Mouse (Mus musculus) limb, embryonic 10.5 days (tissue): ENCODE data around the gene Vrtn. TPM values are rescaled to one million over a fixed set of nuclear protein-coding genes. Genes with fewer than 3 reads are reported as not detected.

Source experiments
- DNase-seq: peaks from one replicate; pipeline ENCODE4 v3.0.0-alpha.2; 2017; ENCODE audit warnings: low spot score
- H3K27ac ChIP-seq: fragments of 300-500 bp; sonication (generic); 2 replicates; pipeline ENCODE4 v1.5.1; 2016; ENCODE audit warnings: mild to moderate bottlenecking
- H3K27me3 ChIP-seq: fragments of 300-500 bp; sonication (generic); 2 replicates; pipeline ENCODE4 v1.6.1; 2016; ENCODE audit warnings: low read depth, mild to moderate bottlenecking; ENCODE audit not compliant: poor library complexity, severe bottlenecking
- H3K36me3 ChIP-seq: fragments of 300-500 bp; sonication (generic); 2 replicates; pipeline ENCODE4 v1.6.1; 2016; ENCODE audit warnings: mild to moderate bottlenecking, moderate library complexity
- H3K4me1 ChIP-seq: fragments of 300-500 bp; sonication (generic); 2 replicates; pipeline ENCODE4 v1.6.1; 2016
- H3K4me3 ChIP-seq: fragments of 300-500 bp; sonication (generic); 2 replicates; pipeline ENCODE4 v1.5.1; 2016; ENCODE audit warnings: mild to moderate bottlenecking, moderate library complexity
- H3K9me3 ChIP-seq: fragments of 300-500 bp; sonication (generic); replicated peaks from 2 replicates; pipeline ENCODE4 v1.6.1; 2016; ENCODE audit warnings: mild to moderate bottlenecking
- WGBS: fragments of 180-500 bp; shearing (Covaris S2); methylation state at CpG from one replicate; pipeline ENCODE4 v1.1.7; 2016; 5-methylcytosine and 5-hydroxymethylcytosine counted together
- polyA plus RNA-seq: library from polyadenylated mRNA; unstranded; fragments of >200 nt; fragmentation: Nextera tagmentation; extraction: Ambion mirVana; gene quantifications from 2 replicates; pipeline ENCODE4 v1.2.1, GENCODE M21; 2016

Gene Vrtn
- polyA plus RNA-seq, 1 experiment from 2014 or later: not detected

GRCm38 (mm10) chr12:84631867-84632266 lies 9.0 kb upstream of the Vrtn start:
- WGBS: 75% methylated on average over 3 of the region's 3 CpGs
- H3K4me1 ChIP-seq: no peaks in the 10 kb centered on the region
- H3K27ac ChIP-seq: no peak overlapping the region
- no peaks in the 10 kb centered on the region for H3K36me3 ChIP-seq
- no peak overlapping the region for H3K4me3 ChIP-seq
- H3K27me3 ChIP-seq: peaks cover 2% of the 10 kb centered on the region; the same call in 1 of the 2 replicates
- H3K9me3 ChIP-seq: no peaks in the 10 kb centered on the region
- no peak for DNase-seq

GRCm38 (mm10) chr12:84640253-84640652 lies 566 bp upstream of the Vrtn start:
- 8% methylated on average over 6 of the region's 6 CpGs for WGBS

GRCm38 (mm10) chr12:84650234-84650633 lies 9.4 kb downstream of the Vrtn start:
- 87% methylated on average over 13 of the region's 13 CpGs for WGBS
- DNase-seq: no peak
- H3K27ac ChIP-seq: no peak overlapping the region

More at GRCm38 (mm10) chr12:84640253-84640652, 566 bp upstream of the Vrtn start:
- no peak for DNase-seq
- H3K4me3 ChIP-seq: no peak overlapping the region
- H3K4me1 ChIP-seq: peaks cover 18% of the 10 kb centered on the region
- peaks cover 58% of the 10 kb centered on the region for H3K27me3 ChIP-seq
- no peaks in the 10 kb centered on the region for H3K36me3 ChIP-seq
- H3K27ac ChIP-seq: no peak overlapping the region
- no peaks in the 10 kb centered on the region for H3K9me3 ChIP-seq

GRCm38 (mm10) chr12:84653912-84654311 lies 13.1 kb downstream of the Vrtn start:
- Histone ChIP-seq H3K9me3 (no peaks in the 10 kb centered on the region), H3K4me1 (no peaks in the 10 kb centered on the region), H3K27ac (no peak overlapping the region), H3K4me3 (no peak overlapping the region), H3K36me3 (no peaks in the 10 kb centered on the region), H3K27me3 (no peaks in the 10 kb centered on the region; the same call in 1 of the 2 replicates)
- DNase-seq: peak; percentile 75
- WGBS: 28% methylated on average over 3 of the region's 3 CpGs

More at GRCm38 (mm10) chr12:84650234-84650633, 9.4 kb downstream of the Vrtn start:
- Histone ChIP-seq H3K27me3 (peaks cover under 1% of the 10 kb centered on the region; the same call in 1 of the 2 replicates), H3K4me1 (no peaks in the 10 kb centered on the region), H3K9me3 (no peaks in the 10 kb centered on the region), H3K36me3 (no peaks in the 10 kb centered on the region), H3K4me3 (no peak overlapping the region)

- WGBS: 91% methylated on average over 3 of the region's 3 CpGs
- no peak overlapping the region for H3K27ac ChIP-seq
- no peaks in the 10 kb centered on the region for H3K36me3 ChIP-seq
- H3K4me3 ChIP-seq: no peak overlapping the region
- DNase-seq: no peak
- H3K27me3 ChIP-seq: peaks cover 11% of the 10 kb centered on the region
- H3K9me3 ChIP-seq: no peaks in the 10 kb centered on the region
- peaks cover 16% of the 10 kb centered on the region for H3K4me1 ChIP-seq
Observed at GRCm38 (mm10) chr12:84670555-84670954, 29.7 kb downstream of the Vrtn start.

- H3K4me3 ChIP-seq: no peak overlapping the region
- WGBS: 16% methylated on average over 10 of the region's 10 CpGs
Observed at GRCm38 (mm10) chr12:84671646-84672045, 30.8 kb downstream of the Vrtn start.

GRCm38 (mm10) chr12:84674666-84675526 lies 34.1 kb downstream of the Vrtn start:
- H3K27me3 ChIP-seq: peaks cover 12% of the 10 kb centered on the region
- no peak overlapping the region for H3K27ac ChIP-seq
- no peaks in the 10 kb centered on the region for H3K36me3 ChIP-seq
- WGBS: 49% methylated on average over 14 of the region's 14 CpGs
- H3K9me3 ChIP-seq: no peaks in the 10 kb centered on the region
- DNase-seq: no peak
- H3K4me1 ChIP-seq: peaks cover 24% of the 10 kb centered on the region
- H3K4me3 ChIP-seq: no peak overlapping the region

More at GRCm38 (mm10) chr12:84671646-84672045, 30.8 kb downstream of the Vrtn start:
- no peak overlapping the region for H3K27ac ChIP-seq
- no peaks in the 10 kb centered on the region for H3K9me3 ChIP-seq
- peaks cover 11% of the 10 kb centered on the region for H3K27me3 ChIP-seq
- no peak for DNase-seq
- H3K4me1 ChIP-seq: peaks cover 16% of the 10 kb centered on the region
- H3K36me3 ChIP-seq: no peaks in the 10 kb centered on the region

- Histone ChIP-seq H3K27ac (no peak overlapping the region), H3K27me3 (peaks cover 23% of the 10 kb centered on the region), H3K4me1 (peaks cover 29% of the 10 kb centered on the region), H3K9me3 (no peaks in the 10 kb centered on the region), H3K36me3 (no peaks in the 10 kb centered on the region), H3K4me3 (no peak overlapping the region)
- WGBS: 88% methylated on average over 3 of the region's 3 CpGs
- DNase-seq: no peak
Observed at GRCm38 (mm10) chr12:84676011-84676410, 35.2 kb downstream of the Vrtn start.

- H3K36me3 ChIP-seq: no peaks in the 10 kb centered on the region
- no peak for DNase-seq
- H3K27me3 ChIP-seq: peaks cover 19% of the 10 kb centered on the region
- H3K4me1 ChIP-seq: 0 out of 2 replicates have a peak, but pooled peaks cover 6% of the 10 kb centered on the region
- 80% methylated on average over 7 of the region's 7 CpGs for WGBS
- H3K9me3 ChIP-seq: no peaks in the 10 kb centered on the region
- H3K4me3 ChIP-seq: no peak overlapping the region
- H3K27ac ChIP-seq: no peak overlapping the region
Observed at GRCm38 (mm10) chr12:84684569-84684968, 43.8 kb downstream of the Vrtn start.

- Histone ChIP-seq H3K4me1 (no peaks in the 10 kb centered on the region), H3K36me3 (no peaks in the 10 kb centered on the region), H3K9me3 (no peaks in the 10 kb centered on the region), H3K27ac (no peak overlapping the region), H3K27me3 (peaks cover 6% of the 10 kb centered on the region; the same call in 1 of the 2 replicates), H3K4me3 (no peak overlapping the region)
- 41% methylated on average over 4 of the region's 4 CpGs for WGBS
- DNase-seq: no peak
Observed at GRCm38 (mm10) chr12:84686176-84686575, 45.4 kb downstream of the Vrtn start.

- no peaks in the 10 kb centered on the region for H3K4me1 ChIP-seq
- H3K27ac ChIP-seq: no peak overlapping the region
- H3K9me3 ChIP-seq: no peaks in the 10 kb centered on the region
- WGBS: 89% methylated on average over 4 of the region's 4 CpGs
- no peak overlapping the region for H3K4me3 ChIP-seq
- no peaks in the 10 kb centered on the region for H3K27me3 ChIP-seq
- no peaks in the 10 kb centered on the region for H3K36me3 ChIP-seq
- DNase-seq: no peak
Observed at GRCm38 (mm10) chr12:84687531-84687930, 46.7 kb downstream of the Vrtn start.

- no peaks in the 10 kb centered on the region for H3K9me3 ChIP-seq
- DNase-seq: no peak
- 89% methylated on average over 11 of the region's 11 CpGs for WGBS
- H3K4me1 ChIP-seq: no peaks in the 10 kb centered on the region
- no peak overlapping the region for H3K27ac ChIP-seq
- no peaks in the 10 kb centered on the region for H3K36me3 ChIP-seq
- no peaks in the 10 kb centered on the region for H3K27me3 ChIP-seq
- H3K4me3 ChIP-seq: no peak overlapping the region
Observed at GRCm38 (mm10) chr12:84689051-84689450, 48.2 kb downstream of the Vrtn start.

GRCm38 (mm10) chr12:84691347-84691746 lies 50.5 kb downstream of the Vrtn start:
- no peaks in the 10 kb centered on the region for H3K36me3 ChIP-seq

More at GRCm38 (mm10) chr12:84691347-84691746, 50.5 kb downstream of the Vrtn start:
- Histone ChIP-seq H3K4me3 (no peak overlapping the region), H3K4me1 (no peaks in the 10 kb centered on the region), H3K9me3 (no peaks in the 10 kb centered on the region), H3K27ac (no peak overlapping the region), H3K27me3 (no peaks in the 10 kb centered on the region)
- DNase-seq: no peak
